Mouse (Mus musculus): Measurements from ENCODE around the gene Zbtb46.

GRCm38 (mm10) chr2:181483120-181483519 lies 23.9 kb upstream of the Zbtb46 start:
- no peak for TF ChIP-seq CTCF (IDR thresholded peaks at IDR 0.05; ENCODE audit: borderline replicate concordance, control insufficient read depth, extremely low read depth, insufficient read depth, low read length, poor library complexity)
- no peak for TF ChIP-seq POLR2A (IDR thresholded peaks at IDR 0.05; ENCODE audit: control insufficient read depth, extremely low read depth, insufficient read depth, low read length, poor library complexity)

All from thymus, adult 2 months (tissue).